Mouse (Mus musculus): ENCODE data around the gene Paxbp1. TPM values are rescaled to one million over a fixed set of nuclear protein-coding genes. Genes with fewer than 3 reads are reported as not detected.

Gene Paxbp1
- polyA plus RNA-seq, 1 experiment from 2014 or later, result 85.5 TPM

DNA sequence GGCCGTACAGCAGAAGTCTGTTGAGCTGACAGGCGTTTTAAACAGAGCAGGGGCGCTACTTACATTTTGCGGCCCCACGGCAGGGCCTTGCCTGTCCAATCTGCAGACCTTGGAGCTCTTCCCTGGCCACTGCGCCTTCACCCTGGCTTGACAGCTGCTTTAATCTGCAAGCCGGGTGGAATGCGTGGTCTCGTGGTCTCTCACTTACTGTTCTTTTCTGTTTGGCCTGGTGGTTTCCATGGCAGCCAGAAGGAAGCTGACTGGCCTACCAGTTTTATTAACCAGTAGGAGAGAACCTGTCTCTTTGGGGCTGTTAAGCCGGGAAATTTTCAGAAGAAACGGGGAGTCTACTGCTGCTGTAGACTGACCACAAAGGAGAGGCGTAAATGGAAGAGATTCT is 24.6 kb upstream of the Paxbp1 start:
- Histone ChIP-seq H3K27me3 (peaks cover 7% of the 10 kb centered on the region), H3K27ac (peak overlapping the region; percentile 30; the same call in 1 of the 2 replicates), H3K9ac (replicated peaks) (0 out of 2 replicates have a peak overlapping the region, but pooled peaks have one; percentile 0), H3K4me1 (replicated peaks) (peaks cover 13% of the 10 kb centered on the region), H3K4me2 (replicated peaks) (peak overlapping the region; percentile 38), H3K36me3 (no peaks in the 10 kb centered on the region), H3K4me3 (replicated peaks) (no peak overlapping the region), H3K9me3 (no peaks in the 10 kb centered on the region)
- ATAC-seq, result peak; percentile 71
- WGBS, result 11% methylated on average over 12 of the region's 12 CpGs

- 97% methylated on average over 1 of the region's 1 CpGs for WGBS
- no peak overlapping the region for H3K27ac ChIP-seq
- no peak overlapping the region for H3K9ac ChIP-seq (replicated peaks)
- no peaks in the 10 kb centered on the region for H3K36me3 ChIP-seq
- peaks cover 2% of the 10 kb centered on the region; the same call in 1 of the 2 replicates for H3K27me3 ChIP-seq
- no peak for ATAC-seq
- no peak overlapping the region for H3K4me3 ChIP-seq (replicated peaks)
- H3K4me1 ChIP-seq (replicated peaks), result peaks cover 13% of the 10 kb centered on the region
- no peak overlapping the region for H3K4me2 ChIP-seq (replicated peaks)
- no peaks in the 10 kb centered on the region for H3K9me3 ChIP-seq
Observed at GRCm38 (mm10) chr16:91067122-91067521, 22.8 kb upstream of the Paxbp1 start.

DNA sequence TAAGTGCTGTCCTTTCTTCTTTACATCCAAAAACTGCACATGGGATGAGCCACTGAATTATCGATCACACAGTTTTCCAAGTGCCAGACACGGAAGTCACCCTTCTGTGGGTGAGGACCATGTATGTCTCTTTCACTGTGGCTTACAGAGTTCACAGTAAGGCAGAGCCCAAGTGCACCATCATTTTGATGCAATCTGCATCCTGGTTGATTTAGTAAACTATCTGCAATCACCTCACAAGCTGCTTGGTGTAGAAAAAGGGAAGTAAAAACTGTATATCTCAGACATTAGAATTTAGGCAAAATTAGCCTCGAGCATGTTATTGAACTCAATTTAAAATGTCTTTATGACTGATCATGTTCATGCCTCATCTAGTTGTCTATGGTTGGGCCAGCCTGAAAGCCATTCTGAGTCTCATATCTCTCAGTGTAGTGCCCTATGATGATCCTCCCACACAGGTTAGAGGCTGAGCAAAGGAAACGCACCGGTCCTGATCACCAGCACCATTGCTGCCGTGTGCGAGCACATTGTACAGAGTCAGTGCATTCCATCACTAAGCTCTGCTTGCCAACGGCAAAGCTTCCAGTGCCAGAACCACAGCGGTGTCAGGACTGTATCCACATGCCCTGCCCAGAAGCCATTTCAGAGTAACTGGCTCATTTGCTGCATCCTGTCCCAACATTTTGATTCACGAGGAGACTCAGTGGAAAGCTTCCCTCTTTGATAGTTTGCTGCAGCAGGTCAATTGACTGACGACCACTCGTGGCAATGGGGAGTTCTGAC is 20.4 kb upstream of the Paxbp1 start:
- WGBS, result 92% methylated on average over 12 of the region's 12 CpGs
- Histone ChIP-seq H3K9me3 (no peaks in the 10 kb centered on the region), H3K9ac (replicated peaks) (no peak overlapping the region), H3K4me2 (replicated peaks) (no peak overlapping the region), H3K4me1 (replicated peaks) (peaks cover 13% of the 10 kb centered on the region), H3K4me3 (replicated peaks) (no peak overlapping the region), H3K27ac (no peak overlapping the region), H3K36me3 (no peaks in the 10 kb centered on the region), H3K27me3 (no peaks in the 10 kb centered on the region; the same call in 1 of the 2 replicates)
- ATAC-seq, result no peak

DNA sequence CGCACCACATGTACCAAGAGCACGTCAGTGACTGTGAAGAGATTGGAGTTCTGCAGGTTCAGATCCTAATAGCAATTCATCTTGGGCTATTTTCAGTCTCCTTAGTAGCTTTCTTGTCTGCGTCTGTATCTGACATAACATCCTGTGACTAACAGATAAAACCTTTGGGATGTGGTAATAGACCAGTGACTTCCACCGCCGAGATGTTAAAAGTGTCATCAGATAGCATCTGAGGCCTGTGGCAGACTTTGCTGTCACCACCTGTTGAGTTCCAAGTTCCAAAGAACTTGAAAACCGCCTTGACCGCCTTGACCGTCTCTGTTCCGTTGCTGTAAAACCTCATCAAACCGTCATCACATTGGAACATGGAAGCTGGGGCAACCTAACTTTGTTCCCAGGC is 19.4 kb upstream of the Paxbp1 start:
- Histone ChIP-seq H3K4me3 (replicated peaks) (no peak overlapping the region), H3K9me3 (no peaks in the 10 kb centered on the region), H3K27ac (no peak overlapping the region), H3K36me3 (no peaks in the 10 kb centered on the region), H3K9ac (replicated peaks) (no peak overlapping the region), H3K4me1 (replicated peaks) (peaks cover 5% of the 10 kb centered on the region), H3K27me3 (no peaks in the 10 kb centered on the region; the same call in 1 of the 2 replicates), H3K4me2 (replicated peaks) (no peak overlapping the region)
- 95% methylated on average over 10 of the region's 10 CpGs for WGBS
- ATAC-seq, result no peak

DNA sequence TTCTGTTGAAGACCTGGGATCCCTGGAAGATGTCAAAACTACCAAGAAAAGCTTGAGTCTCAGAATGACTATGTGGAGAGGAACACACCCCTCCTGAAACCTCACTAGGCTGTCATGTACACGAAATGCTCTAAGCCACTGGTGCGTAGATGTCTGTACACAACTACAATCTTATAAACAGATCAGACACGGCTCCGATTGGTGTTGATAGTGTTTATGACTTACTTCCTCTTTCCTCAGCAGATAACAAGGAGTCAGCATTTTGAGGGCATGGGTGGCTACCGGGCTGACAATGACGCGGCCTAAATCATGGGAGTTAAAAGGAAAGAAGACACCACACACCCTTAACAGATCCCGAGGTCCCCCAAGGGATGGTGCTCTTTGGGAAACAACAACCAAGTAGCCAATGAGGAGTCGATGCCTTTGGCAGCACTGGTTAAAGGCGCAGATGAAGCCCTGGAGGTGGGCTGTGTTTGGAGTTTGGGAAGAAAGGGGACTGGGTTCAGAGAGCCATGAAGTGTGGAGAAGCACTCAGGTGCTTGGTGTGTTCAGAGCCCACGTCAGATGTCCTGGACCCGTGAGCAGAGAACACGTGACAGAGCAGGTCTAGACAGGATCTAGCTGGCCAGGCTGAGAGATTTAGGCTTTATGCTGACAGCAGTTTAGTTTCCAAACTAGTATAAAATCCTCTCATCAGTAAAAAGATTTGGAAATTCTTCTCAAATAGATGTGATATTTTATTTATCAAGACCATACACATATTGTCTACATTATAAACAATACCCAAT is 17.4 kb upstream of the Paxbp1 start:
- WGBS, result 90% methylated on average over 13 of the region's 13 CpGs
- Histone ChIP-seq H3K9ac (replicated peaks) (no peak overlapping the region), H3K36me3 (no peaks in the 10 kb centered on the region), H3K4me2 (replicated peaks) (no peak overlapping the region), H3K4me3 (replicated peaks) (no peak overlapping the region), H3K27me3 (no peaks in the 10 kb centered on the region), H3K27ac (no peak overlapping the region), H3K4me1 (replicated peaks) (no peaks in the 10 kb centered on the region), H3K9me3 (no peaks in the 10 kb centered on the region)
- no peak for ATAC-seq

DNA sequence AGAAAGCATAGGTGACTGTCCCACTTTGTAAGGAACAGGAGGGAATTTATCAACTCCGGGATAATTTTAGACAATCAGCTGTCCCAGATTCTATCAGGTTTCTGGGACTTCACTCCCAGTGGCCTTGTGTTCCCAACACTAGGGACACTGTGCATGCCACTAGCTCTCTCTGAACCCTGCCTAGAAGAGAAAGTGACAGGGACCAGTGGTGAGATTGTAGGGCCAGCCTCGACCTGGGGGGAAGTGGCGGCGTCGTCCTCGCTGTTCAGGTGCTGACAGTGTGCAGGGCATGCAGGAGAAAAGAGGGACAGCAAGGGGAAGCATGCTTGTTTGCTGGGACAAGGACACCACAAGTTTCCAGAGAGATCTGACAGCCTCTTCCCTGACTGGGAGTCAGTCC is 13.4 kb upstream of the Paxbp1 start:
- Histone ChIP-seq H3K9ac (replicated peaks) (0 out of 2 replicates have a peak overlapping the region, but pooled peaks have one; percentile 6), H3K27ac (no peak overlapping the region)
- 78% methylated on average over 6 of the region's 6 CpGs for WGBS

DNA sequence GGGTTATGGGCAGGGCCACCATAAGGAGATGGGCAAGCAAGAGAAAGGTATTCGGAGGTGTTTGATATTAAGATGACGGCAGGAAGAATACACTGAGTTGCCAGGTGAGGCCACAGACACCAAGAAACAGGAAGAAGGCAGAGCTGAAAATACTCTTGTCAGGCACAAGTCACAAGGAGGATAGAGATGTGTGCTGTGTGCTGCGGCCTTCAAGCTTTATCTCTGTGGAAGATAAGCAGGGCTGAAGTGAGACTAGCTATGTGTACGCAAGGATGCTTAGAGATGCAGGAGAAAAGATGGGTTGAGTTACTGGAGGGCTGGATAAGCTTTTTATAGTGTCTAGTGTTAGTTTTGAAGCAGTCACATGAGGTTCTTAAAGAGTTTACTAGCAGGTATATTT is 12.9 kb upstream of the Paxbp1 start:
- Histone ChIP-seq H3K4me2 (replicated peaks) (no peak overlapping the region), H3K27ac (no peak overlapping the region), H3K36me3 (no peaks in the 10 kb centered on the region), H3K9ac (replicated peaks) (no peak overlapping the region), H3K4me3 (replicated peaks) (no peak overlapping the region), H3K9me3 (no peaks in the 10 kb centered on the region), H3K4me1 (replicated peaks) (0 out of 2 replicates have a peak, but pooled peaks cover 2% of the 10 kb centered on the region), H3K27me3 (no peaks in the 10 kb centered on the region)
- ATAC-seq, result no peak
- WGBS, result 88% methylated on average over 4 of the region's 4 CpGs

More for the DNA sequence above, 13.4 kb upstream of the Paxbp1 start:
- Histone ChIP-seq H3K27me3 (no peaks in the 10 kb centered on the region), H3K4me3 (replicated peaks) (no peak overlapping the region), H3K9me3 (no peaks in the 10 kb centered on the region), H3K36me3 (no peaks in the 10 kb centered on the region), H3K4me2 (replicated peaks) (no peak overlapping the region), H3K4me1 (replicated peaks) (0 out of 2 replicates have a peak, but pooled peaks cover 2% of the 10 kb centered on the region)
- ATAC-seq, result no peak

GRCm38 (mm10) chr16:91056043-91056821 is 11.9 kb upstream of the Paxbp1 start:
- Histone ChIP-seq H3K4me2 (replicated peaks) (no peak overlapping the region), H3K9ac (replicated peaks) (no peak overlapping the region), H3K36me3 (no peaks in the 10 kb centered on the region), H3K4me3 (replicated peaks) (no peak overlapping the region), H3K27ac (no peak overlapping the region), H3K27me3 (no peaks in the 10 kb centered on the region), H3K9me3 (no peaks in the 10 kb centered on the region), H3K4me1 (replicated peaks) (0 out of 2 replicates have a peak, but pooled peaks cover 2% of the 10 kb centered on the region)
- no peak for ATAC-seq
- WGBS, result 61% methylated on average over 16 of the region's 16 CpGs

DNA sequence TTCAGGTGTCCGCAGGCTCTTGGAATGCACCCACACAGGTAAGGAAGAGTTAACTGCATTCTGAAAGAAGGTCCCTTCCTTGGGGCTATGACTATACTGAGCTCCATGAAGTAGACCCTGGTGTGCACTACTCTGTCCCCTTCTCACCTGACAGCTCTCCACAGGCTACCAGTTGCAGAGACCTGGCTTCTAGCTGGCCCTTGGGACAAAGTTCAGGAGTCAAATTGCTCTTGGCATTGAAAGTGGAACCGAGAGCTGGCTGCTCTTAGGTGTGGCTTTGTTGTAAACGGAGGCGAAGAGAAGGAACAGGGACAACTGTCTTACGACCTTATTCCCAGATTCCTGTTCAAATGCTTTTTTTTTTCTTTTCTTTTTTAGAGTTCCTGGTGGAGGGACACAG is 10.8 kb upstream of the Paxbp1 start:
- Histone ChIP-seq H3K9me3 (no peaks in the 10 kb centered on the region), H3K4me1 (replicated peaks) (0 out of 2 replicates have a peak, but pooled peaks cover 2% of the 10 kb centered on the region), H3K27ac (no peak overlapping the region), H3K9ac (replicated peaks) (no peak overlapping the region), H3K4me3 (replicated peaks) (no peak overlapping the region), H3K27me3 (no peaks in the 10 kb centered on the region), H3K36me3 (no peaks in the 10 kb centered on the region), H3K4me2 (replicated peaks) (no peak overlapping the region)
- WGBS, result 82% methylated on average over 5 of the region's 5 CpGs
- no peak for ATAC-seq

DNA sequence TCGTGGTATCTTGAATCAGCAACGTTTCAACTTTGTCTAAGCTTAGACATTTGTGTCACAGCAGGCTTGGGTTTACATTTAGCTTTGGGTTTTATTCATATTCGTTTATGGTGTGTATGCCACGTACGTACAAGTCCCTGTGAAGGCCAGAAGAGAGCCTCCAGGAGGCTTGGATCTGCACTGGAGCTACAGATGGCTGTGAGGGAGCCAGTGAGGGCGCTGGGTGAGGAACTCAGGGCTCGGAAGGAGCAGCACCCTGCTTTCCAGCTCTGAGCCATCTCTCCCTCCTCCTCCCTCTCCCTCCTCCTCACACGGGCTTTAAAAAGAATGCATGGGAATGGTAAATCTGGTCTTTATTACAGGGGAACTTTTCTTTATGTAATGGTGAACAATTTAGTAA is 9.3 kb upstream of the Paxbp1 start:
- H3K9me3 ChIP-seq, result no peaks in the 10 kb centered on the region
- H3K9ac ChIP-seq (replicated peaks), result 0 out of 2 replicates have a peak overlapping the region, but pooled peaks have one; percentile 32
- H3K36me3 ChIP-seq, result no peaks in the 10 kb centered on the region
- ATAC-seq, result no peak
- H3K27me3 ChIP-seq, result no peaks in the 10 kb centered on the region
- WGBS, result 62% methylated on average over 8 of the region's 8 CpGs
- no peak overlapping the region; the same call in 1 of the 2 replicates for H3K27ac ChIP-seq
- H3K4me3 ChIP-seq (replicated peaks), result no peak overlapping the region
- no peak overlapping the region for H3K4me2 ChIP-seq (replicated peaks)
- 0 out of 2 replicates have a peak, but pooled peaks cover 2% of the 10 kb centered on the region for H3K4me1 ChIP-seq (replicated peaks)

GRCm38 (mm10) chr16:91045511-91045910 is 1.2 kb upstream of the Paxbp1 start:
- ATAC-seq, result no peak
- H3K27me3 ChIP-seq, result no peaks in the 10 kb centered on the region; the same call in 1 of the 2 replicates
- no peaks in the 10 kb centered on the region for H3K9me3 ChIP-seq
- peak overlapping the region; percentile 77 for H3K4me3 ChIP-seq (replicated peaks)
- WGBS, result 61% methylated on average over 8 of the region's 8 CpGs
- H3K36me3 ChIP-seq, result peaks cover 6% of the 10 kb centered on the region; the same call in 1 of the 2 replicates
- H3K4me1 ChIP-seq (replicated peaks), result peaks cover 32% of the 10 kb centered on the region
- no peak overlapping the region for H3K9ac ChIP-seq (replicated peaks)
- peak overlapping the region; percentile 92; the same call in 1 of the 2 replicates for H3K27ac ChIP-seq
- H3K4me2 ChIP-seq (replicated peaks), result no peak overlapping the region
